Mouse (Mus musculus): ENCODE measurements around the gene Mfsd14a.

Gene Mfsd14a

DNA sequence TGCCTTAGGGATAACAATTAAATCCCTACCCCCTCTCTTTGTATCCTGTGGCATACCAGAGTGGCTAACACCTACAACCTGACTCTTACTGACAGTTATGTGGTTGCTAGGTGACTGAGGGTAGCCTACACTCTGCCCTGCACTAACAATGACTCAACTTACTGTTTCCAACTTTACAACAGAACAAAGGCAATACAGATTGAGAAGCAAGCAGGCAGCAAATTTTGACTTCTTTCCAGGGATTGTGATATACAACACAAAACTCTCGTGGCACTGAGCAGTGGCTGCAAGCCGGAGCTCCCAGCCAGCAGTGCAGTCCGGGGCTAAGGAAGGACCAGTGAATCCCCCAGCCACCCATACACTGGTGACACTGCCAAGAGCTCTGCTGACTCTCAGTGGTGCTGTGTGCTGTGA lies 10.4 kb downstream of the Mfsd14a start:
- no peak for DNase-seq

DNA sequence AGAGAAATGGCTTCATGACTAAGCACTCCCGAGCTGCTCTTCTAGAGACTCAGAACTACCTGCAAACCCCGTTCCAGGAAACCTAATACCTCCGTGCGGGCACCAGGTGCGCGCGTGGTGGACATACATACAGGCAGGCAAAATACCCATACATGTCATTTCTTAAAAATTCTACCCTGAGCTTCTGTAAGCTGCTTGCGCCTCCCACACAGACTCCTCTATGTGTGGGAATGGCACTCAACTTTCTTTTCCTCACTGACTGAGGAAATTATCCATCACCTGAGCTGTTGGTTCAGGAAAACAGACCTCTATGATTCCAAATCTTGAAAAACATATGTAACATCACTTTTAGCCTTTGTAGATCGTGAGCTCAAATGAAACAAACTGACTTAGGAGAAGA lies 11.8 kb downstream of the Mfsd14a start:
- DNase-seq, result no peak

DNA sequence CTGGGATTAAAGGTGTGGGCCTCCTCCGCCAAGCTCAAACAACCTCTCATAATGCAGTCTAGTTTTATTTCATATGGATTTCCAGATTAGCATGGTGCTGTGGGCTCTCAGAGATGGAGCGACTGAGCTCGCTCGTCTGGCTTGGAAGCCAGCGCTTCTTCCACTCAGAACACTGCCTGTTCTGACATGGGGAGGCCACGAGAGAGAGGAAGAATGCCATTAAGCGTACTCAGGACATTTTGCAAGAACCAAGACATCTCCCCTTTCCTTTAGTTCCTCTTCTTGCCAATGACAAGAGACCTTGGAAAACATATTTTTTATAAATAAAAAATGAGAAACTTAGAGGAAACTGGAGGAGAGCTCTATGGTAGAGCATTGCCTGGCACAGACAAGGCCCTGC lies 13.7 kb downstream of the Mfsd14a start:
- no peak for DNase-seq

DNA sequence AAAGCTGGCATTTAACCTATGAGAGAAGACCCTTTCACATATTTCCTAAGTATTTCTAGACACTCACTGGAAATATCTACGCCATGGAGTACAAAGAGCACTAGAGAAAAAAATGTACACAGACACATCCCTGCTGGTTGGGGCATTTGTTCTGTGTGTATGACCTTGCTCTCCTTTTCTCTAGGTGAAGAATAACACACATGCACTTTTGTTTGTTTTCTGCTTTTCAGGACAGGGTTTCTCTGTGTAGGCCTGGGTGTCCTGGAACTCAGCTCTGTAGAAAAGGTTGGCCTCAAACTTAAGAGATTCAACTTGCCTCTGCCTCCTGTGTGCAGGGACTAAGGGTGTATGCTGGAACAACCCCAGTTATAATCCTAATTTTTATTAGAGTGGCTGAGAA lies 16.1 kb downstream of the Mfsd14a start:
- no peak for DNase-seq

DNA sequence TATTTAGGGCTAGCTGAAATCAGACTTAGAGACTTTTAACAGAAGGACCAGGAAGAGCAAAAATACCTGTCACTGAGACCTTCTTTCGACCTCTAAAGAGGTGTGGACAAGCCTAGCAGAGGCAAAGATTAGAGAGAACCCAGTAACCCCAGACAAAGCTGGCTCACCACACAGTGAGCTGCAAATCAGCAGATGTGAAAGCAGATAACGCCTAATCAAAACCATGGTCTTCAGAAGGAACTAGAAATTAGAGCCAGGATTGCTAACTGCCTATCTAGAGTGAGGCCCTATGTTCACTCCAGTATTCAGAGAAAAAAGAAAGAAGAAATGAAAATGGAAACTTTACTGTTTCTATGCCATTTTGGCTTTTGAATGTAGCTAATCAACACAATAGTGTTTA lies 20.1 kb downstream of the Mfsd14a start:
- no peak for DNase-seq

DNA sequence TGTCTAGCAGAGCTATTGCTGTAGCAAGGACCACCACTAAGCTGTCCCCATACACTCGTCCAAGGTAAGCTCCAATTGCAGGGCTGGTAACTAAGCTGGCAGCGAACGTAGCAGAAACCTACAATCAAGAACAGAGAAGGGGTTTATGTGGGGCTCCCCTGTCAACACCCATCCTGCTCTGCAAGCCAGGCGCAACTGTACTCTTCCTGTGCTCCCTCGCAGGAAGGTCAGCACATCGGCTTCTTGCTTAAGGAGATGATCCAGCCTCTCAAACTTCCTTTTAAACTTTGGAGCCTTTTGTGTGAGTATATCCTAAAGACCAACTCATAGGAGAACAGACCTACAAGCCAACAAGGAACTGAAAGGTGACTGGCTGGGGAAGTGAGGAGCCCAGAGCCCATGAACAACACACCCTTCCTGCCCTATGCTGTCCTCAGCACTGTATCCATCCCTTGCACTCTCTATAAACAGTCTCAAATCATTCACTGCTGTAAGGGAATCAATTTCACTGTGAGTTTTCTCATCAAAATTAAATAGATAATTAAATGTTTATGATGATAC lies 20.6 kb downstream of the Mfsd14a start:
- DNase-seq, result no peak

DNA sequence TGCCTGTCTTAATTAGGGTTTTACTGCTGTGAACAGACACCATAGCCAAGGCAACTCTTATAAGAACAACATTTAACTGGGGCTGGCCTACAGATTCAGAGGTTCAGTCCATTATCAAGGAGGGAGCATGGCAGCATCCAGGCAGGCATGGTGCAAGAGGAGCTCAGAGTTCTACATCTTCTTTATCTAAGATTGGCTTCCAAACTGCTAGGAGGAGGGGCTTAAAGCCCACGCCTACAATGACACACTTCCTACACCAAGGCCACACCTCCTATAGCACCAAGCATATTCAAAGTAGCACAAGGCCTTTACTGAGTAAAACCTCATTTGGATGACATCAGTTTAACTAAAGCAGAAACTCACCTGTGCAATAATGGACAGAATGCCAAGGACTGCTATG lies 22.5 kb downstream of the Mfsd14a start:
- no peak for DNase-seq

DNA sequence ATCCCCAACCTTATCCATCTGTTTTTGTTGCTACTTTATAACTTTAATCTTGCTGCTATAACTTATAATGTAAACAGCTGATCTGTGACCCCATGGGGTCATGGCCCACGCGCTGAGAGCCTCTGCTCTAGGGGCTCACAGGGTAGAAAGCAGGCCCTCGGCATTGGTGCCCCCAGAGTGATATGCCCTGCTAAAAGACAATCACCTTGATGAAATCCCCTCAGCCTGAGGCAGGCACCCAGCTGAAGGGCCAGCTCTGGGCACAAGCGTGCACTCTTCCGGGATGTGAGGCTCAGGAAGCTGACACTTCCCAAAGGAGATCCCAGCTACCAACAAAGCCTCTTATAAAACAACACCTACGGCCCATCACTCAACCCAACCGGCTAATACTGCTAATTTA lies 23.9 kb downstream of the Mfsd14a start:
- DNase-seq, result no peak

- DNase-seq, result no peak
Measured at GRCm38 (mm10) chr3:116637693-116638476, 24.6 kb downstream of the Mfsd14a start.

DNA sequence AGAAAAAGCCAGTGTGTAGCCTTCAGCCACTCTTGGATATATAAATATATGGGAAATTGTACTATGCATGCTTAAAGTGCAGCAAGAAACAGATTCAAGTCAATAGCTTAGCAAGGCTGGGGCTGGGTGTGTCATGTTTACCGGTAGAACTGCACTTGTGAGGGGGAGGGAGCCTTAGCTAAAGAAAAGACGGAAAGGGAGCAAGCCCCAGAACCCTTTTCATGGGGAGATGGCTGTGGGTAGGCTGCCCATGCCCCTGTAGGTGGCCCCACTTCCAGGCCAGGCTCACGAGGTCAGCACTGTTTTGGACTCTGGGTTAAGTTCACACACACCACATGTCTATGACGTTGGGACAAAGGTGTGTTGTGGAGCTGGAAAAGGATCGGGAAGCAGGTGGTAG lies 26.7 kb downstream of the Mfsd14a start:
- DNase-seq, result no peak

DNA sequence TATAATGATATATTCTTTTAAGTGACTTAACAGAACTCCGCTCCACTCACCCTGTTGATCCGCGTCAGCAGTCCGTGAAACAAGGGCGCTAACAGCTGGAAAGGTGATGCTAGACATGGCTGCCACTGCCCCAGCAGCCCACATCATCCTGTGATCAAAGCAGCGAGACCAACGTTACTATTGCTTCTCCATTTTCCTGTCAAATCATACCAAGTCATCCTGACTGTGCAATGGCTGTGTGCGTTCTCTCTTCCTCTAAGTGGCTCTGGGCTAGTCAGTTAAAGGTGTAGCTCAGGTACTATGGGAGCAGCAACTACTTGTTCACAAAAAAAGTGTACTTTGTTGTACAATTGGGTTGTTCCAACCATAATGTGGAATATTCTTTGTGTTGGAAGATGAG lies 27.6 kb downstream of the Mfsd14a start:
- DNase-seq, result no peak

DNA sequence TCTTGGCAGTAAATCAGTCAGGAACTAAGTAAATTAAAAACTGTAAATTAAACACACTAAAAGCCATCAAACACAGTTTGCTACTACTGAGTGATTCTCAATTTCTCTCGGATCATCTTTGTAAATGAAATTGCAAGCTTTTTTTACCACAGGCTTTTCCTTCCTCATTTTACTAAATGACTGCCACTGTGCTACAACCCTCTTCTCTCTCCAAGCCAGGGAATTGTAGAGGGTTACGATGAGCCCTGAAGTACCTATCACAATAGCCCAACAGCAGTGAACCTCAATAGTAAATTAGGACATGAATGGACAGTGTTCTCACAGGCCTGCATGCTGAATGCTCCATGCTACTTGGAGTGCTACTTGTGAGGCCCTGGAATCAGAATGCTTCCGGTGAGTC lies 28.4 kb downstream of the Mfsd14a start:
- no peak for DNase-seq

DNA sequence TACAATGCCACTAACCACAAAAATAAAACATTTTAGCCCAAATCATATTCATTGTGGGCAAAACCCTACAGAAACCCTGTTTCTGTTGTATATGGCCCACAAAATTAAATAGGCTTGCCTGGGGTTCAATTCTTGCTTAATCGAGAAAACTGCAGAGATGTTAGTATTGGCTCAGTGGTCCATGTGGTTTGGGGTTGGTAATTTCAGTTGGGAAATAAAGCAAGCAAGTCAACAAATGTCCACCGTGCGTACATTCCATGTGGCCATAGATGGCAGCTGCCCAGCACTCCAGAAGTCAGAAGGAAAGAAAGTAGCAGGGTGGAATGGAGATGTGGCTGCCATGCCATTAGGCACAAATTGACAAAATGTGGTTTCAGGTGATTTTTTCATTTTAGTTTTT lies 29.5 kb downstream of the Mfsd14a start:
- DNase-seq, result no peak

GRCm38 (mm10) chr3:116631459-116631858 lies 31.0 kb downstream of the Mfsd14a start:
- no peak for DNase-seq

DNA sequence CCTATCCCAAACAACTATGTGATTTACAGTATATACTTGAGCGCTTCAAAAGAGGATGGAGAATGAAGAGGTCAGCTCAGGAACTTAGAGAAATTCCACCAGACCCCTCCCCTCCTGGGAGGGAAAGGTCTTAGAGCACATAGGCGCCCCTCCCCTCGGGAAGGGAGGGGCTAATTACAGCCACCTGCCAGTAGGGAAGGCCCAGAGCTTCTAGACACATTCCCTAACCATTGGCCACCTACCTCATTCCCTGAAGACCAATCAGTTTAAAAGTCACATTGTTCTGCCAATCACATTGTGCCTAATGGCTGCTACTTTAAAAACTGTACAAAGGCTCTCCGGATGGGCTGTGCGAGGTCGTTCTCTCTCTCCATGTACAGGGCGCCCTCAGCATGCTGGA lies 39.8 kb downstream of the Mfsd14a start:
- DNase-seq, result no peak

- DNase-seq, result no peak
Measured at GRCm38 (mm10) chr3:116620636-116621370, 41.7 kb downstream of the Mfsd14a start.

DNA sequence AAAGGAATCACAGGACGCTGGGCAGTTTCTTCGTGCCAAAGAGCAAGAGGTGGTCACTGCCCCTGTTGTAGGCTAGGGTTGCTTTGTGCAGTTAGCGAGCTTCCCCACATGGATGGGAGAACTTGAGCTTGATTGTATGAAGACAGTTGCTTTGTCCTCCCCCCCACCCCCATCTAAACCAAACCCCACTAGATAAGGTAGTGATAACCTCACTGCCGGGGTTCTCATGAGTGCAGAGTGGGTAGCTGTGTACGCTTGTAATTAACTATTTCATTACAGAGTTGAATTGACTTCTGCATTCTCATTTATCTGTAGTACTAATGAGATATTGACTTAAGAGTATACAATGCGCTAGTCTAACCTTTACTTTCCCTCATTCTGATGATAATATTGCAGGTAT lies 43.6 kb downstream of the Mfsd14a start:
- DNase-seq, result no peak

- no peak for DNase-seq
Measured at GRCm38 (mm10) chr3:116615318-116616068, 47.0 kb downstream of the Mfsd14a start.

- DNase-seq, result no peak
Measured at GRCm38 (mm10) chr3:116614295-116614892, 48.1 kb downstream of the Mfsd14a start, which contains the start of gene Trmt13. Gene Trmt13 (minus strand): TSS chr3:116614587.

- DNase-seq, result no peak
Measured at GRCm38 (mm10) chr3:116604570-116604969, 57.9 kb downstream of the Mfsd14a start.

GRCm38 (mm10) chr3:116601781-116602180 lies 60.7 kb downstream of the Mfsd14a start:
- DNase-seq, result no peak

DNA sequence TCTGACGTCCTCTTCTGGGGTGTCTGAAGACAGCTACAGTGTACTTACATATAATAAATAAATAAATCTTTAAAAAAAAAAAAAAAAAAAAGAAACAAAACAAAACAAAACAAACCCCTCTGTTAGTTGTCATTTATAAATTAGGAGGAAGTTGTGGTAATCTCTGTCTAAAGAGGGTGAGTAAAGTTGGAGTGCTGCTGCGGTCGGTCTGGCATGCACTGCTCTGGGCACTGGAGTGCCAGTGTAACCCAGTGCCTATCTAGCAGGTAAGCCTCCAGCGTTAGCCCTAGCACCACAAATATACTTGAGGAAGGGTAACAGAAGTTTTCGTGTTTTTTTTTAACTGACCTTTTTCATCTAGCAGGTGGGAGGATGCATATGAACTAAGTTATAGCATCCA lies 61.5 kb downstream of the Mfsd14a start:
- DNase-seq, result no peak

GRCm38 (mm10) chr3:116599705-116600104 lies 62.8 kb downstream of the Mfsd14a start:
- no peak for DNase-seq
